Mouse (Mus musculus) liver, adult 2 months (tissue): ENCODE data around the gene Capza1. TPM values are rescaled to one million over a fixed set of nuclear protein-coding genes. Genes with fewer than 3 reads are reported as not detected.

Experiments used
- DNase-seq: peaks from one replicate; pipeline ENCODE4 v3.0.0-alpha.2; 2011; ENCODE audit warnings: low read depth, low spot score; ENCODE audit errors: extremely low read depth
- H3K27ac ChIP-seq: fragments of 200-500 bp; replicated peaks from 2 replicates; pipeline ENCODE4 v1.5.1; 2012; ENCODE audit warnings: low read depth, mild to moderate bottlenecking, control low read depth, inconsistent platforms, low read length; ENCODE audit not compliant: insufficient read depth
- H3K27me3 ChIP-seq: fragments of 200-500 bp; 2 replicates; pipeline ENCODE4 v1.6.1; 2012; ENCODE audit warnings: mild to moderate bottlenecking, moderate library complexity, low read length, inconsistent platforms; ENCODE audit not compliant: control insufficient read depth, insufficient read depth
- H3K36me3 ChIP-seq: fragments of 200-500 bp; 2 replicates; pipeline ENCODE4 v1.6.1; 2012; ENCODE audit warnings: low read length, inconsistent platforms; ENCODE audit not compliant: control insufficient read depth, insufficient read depth
- H3K4me1 ChIP-seq: fragments of 200-500 bp; 2 replicates; pipeline ENCODE4 v1.6.1; 2011; ENCODE audit warnings: low read length; ENCODE audit not compliant: control insufficient read depth, insufficient read depth
- H3K4me3 ChIP-seq: fragments of 200-500 bp; 2 replicates; pipeline ENCODE4 v1.5.1; 2011; ENCODE audit warnings: low read depth, mild to moderate bottlenecking, control low read depth, low read length, moderate library complexity; ENCODE audit not compliant: insufficient read depth
- H3K79me2 ChIP-seq: fragments of 200-500 bp; 2 replicates; pipeline ENCODE4 v1.6.1; 2012; ENCODE audit warnings: inconsistent platforms, mild to moderate bottlenecking, low read length, moderate library complexity; ENCODE audit not compliant: control insufficient read depth, insufficient read depth
- H3K9ac ChIP-seq: fragments of 200-500 bp; 2 replicates; pipeline ENCODE4 v1.6.1; 2012; ENCODE audit warnings: low read depth, mild to moderate bottlenecking, control low read depth, inconsistent platforms, low read length
- CTCF ChIP-seq: fragments of 200-500 bp; IDR thresholded peaks from 2 replicates; pipeline ENCODE4 v1.5.1; 2011; ENCODE audit warnings: low read depth, low read length, control low read depth
- POLR2A ChIP-seq: fragments of 200-500 bp; IDR thresholded peaks from 2 replicates; pipeline ENCODE4 v1.6.1; 2011; ENCODE audit warnings: low read length, control low read depth; ENCODE audit not compliant: insufficient read depth; ENCODE audit errors: extremely low read depth
- WGBS: fragments of 180-500 bp; shearing (Covaris S2); methylation state at CpG from one replicate; pipeline ENCODE4 v1.1.7; 2018; 5-methylcytosine and 5-hydroxymethylcytosine counted together
- polyA plus RNA-seq: library from polyadenylated mRNA; depleted of rRNA; stranded (reverse); fragments of >200 nt; gene quantifications from 2 replicates; pipeline ENCODE4 v1.2.3, GENCODE M21; 2012
- total RNA-seq: library from RNA; depleted of rRNA; stranded (reverse); fragments of >200 nt; gene quantifications from 2 replicates; pipeline ENCODE4 v1.2.3, GENCODE M21; 2014

Gene Capza1
- total and polyA plus RNA-seq, 2 experiments: 8.1 to 30.1 TPM

DNA sequence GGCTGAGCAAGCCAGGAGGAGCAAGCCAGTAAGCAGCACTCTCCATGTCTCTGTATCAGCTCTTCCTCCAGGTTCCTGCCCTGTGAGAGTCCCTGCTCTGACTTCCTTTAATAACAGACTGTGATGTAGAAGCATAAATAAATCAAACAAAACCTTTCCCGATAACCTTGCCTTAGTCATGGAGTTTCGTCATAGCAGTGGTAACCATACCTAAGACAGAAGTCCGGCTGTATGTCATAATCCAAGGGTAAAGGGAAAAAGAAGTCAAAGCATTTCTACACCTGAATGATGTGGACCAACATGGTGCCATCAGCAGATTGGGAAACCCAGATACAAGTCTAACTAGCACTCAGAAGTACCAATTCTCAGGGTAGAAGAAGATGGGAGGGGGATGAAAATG, 28.5 kb downstream of the Capza1 start:
- 92% methylated on average over 3 of the region's 3 CpGs for WGBS
- H3K27ac ChIP-seq: no peak overlapping the region
- H3K79me2 ChIP-seq: no peaks in the 10 kb centered on the region; the same call in 1 of the 2 replicates
- peaks cover 45% of the 10 kb centered on the region for H3K36me3 ChIP-seq
- TF ChIP-seq CTCF (no peak), POLR2A (no peak)
- H3K4me1 ChIP-seq: no peaks in the 10 kb centered on the region
- H3K27me3 ChIP-seq: no peaks in the 10 kb centered on the region
- H3K4me3 ChIP-seq: no peak overlapping the region
- no peak for DNase-seq
- H3K9ac ChIP-seq: no peak overlapping the region

- H3K27ac ChIP-seq: no peak overlapping the region
- no peak for DNase-seq
- no peak overlapping the region for H3K4me3 ChIP-seq
- H3K27me3 ChIP-seq: no peaks in the 10 kb centered on the region
- TF ChIP-seq POLR2A (no peak), CTCF (no peak)
- H3K4me1 ChIP-seq: peaks cover 6% of the 10 kb centered on the region; the same call in 1 of the 2 replicates
- H3K9ac ChIP-seq: no peak overlapping the region
- H3K79me2 ChIP-seq: no peaks in the 10 kb centered on the region
- peaks cover 15% of the 10 kb centered on the region for H3K36me3 ChIP-seq
- 53% methylated on average over 3 of the region's 3 CpGs for WGBS
These were observed 41.9 kb downstream of the Capza1 start for GRCm38 (mm10) chr3:104822413-104822812.

- no peak for TF ChIP-seq CTCF
- no peak for TF ChIP-seq POLR2A
- no peak for DNase-seq
- H3K27ac ChIP-seq: no peak overlapping the region
- H3K36me3 ChIP-seq: peaks cover 7% of the 10 kb centered on the region
- 82% methylated on average over 1 of the region's 1 CpGs for WGBS
- peaks cover 5% of the 10 kb centered on the region; the same call in 1 of the 2 replicates for H3K79me2 ChIP-seq
- no peak overlapping the region for H3K4me3 ChIP-seq
- H3K9ac ChIP-seq: no peak overlapping the region
- H3K27me3 ChIP-seq: no peaks in the 10 kb centered on the region
- H3K4me1 ChIP-seq: peaks cover 8% of the 10 kb centered on the region; the same call in 1 of the 2 replicates
These were observed 43.9 kb downstream of the Capza1 start for GRCm38 (mm10) chr3:104820426-104820825.

DNA sequence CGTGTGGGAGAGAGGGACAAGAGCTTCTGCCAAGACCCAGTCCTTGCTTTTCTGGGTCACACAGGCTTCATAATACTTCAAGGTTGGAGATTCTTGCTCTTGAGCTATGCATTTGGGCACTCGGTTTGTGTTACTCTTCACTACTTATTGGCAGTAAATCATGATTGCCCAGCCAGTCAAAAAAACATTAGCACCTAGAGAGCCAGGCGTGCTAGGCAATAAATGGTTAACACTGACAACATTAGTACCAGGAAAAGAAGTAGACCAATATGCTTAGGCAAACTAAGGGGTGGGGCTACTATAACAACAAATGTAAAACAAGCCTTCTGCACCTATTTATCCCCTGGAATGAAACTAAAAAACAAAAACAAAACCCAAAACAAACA, 45.6 kb downstream of the Capza1 start:
- DNase-seq: no peak

GRCm38 (mm10) chr3:104817991-104818748, 46.1 kb downstream of the Capza1 start, which contains the start of gene Mov10:
Mov10 (minus strand) TSS chr3:104818563.
- peaks cover 8% of the 10 kb centered on the region; the same call in 1 of the 2 replicates for H3K79me2 ChIP-seq
- no peaks in the 10 kb centered on the region for H3K27me3 ChIP-seq
- peak within 1 kb of the TSS; percentile 94 for H3K4me3 ChIP-seq
- peaks cover 8% of the 10 kb centered on the region; the same call in 1 of the 2 replicates for H3K4me1 ChIP-seq
- WGBS: under 1% methylated on average over 40 of the region's 40 CpGs
- H3K27ac ChIP-seq: peak within 1 kb of the TSS; percentile 74
- peak; percentile 73 for DNase-seq
- H3K36me3 ChIP-seq: peaks cover 6% of the 10 kb centered on the region
- TF ChIP-seq POLR2A (0 out of 2 replicates have a peak, but pooled peaks have one; percentile 17), CTCF (no peak)
- H3K9ac ChIP-seq: peak within 1 kb of the TSS; percentile 92

More for the DNA sequence above, 45.6 kb downstream of the Capza1 start:
- Histone ChIP-seq H3K9ac (peak overlapping the region; percentile 92), H3K79me2 (peaks cover 8% of the 10 kb centered on the region; the same call in 1 of the 2 replicates), H3K36me3 (peaks cover 6% of the 10 kb centered on the region), H3K4me3 (peak overlapping the region; percentile 94), H3K27ac (peak overlapping the region; percentile 74), H3K27me3 (no peaks in the 10 kb centered on the region), H3K4me1 (peaks cover 8% of the 10 kb centered on the region; the same call in 1 of the 2 replicates)
- 3% methylated on average over 3 of the region's 3 CpGs for WGBS
- no peak for TF ChIP-seq CTCF
- no peak for TF ChIP-seq POLR2A

DNA sequence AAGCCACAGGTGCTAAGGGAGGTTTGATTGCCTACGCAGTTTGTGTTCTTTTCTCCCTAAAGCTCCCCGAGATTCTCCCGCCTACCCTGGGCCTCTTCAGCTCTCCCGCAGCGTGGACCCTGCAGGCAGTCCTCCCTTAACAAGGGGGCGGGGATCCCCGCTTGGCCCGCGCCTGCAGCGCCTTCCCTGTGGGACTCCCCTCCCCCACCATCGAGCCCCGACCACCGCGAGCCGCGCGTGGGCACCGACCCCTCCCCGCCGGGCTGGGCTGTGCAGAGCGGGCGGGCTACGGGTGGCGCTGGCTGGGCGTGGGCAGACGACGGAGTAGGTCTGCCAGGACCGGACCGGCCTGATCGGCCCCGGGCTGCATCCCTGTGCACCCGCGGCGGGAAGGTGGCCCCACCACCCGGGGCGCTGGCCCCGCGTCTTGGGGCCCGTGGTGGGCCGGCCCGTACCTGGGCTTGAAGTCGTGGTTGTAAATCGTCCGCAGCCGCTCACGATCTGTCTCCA, 46.8 kb downstream of the Capza1 start:
- peaks cover 8% of the 10 kb centered on the region; the same call in 1 of the 2 replicates for H3K79me2 ChIP-seq
- H3K4me3 ChIP-seq: peak overlapping the region; percentile 94
- no peaks in the 10 kb centered on the region for H3K27me3 ChIP-seq
- peak overlapping the region; percentile 92 for H3K9ac ChIP-seq
- peaks cover 6% of the 10 kb centered on the region for H3K36me3 ChIP-seq
- H3K27ac ChIP-seq: peak overlapping the region; percentile 74
- TF ChIP-seq CTCF (no peak), POLR2A (no peak)
- peaks cover 8% of the 10 kb centered on the region; the same call in 1 of the 2 replicates for H3K4me1 ChIP-seq
- no peak for DNase-seq
- under 1% methylated on average over 44 of the region's 46 CpGs for WGBS
